Mouse (Mus musculus) heart, embryonic 13.5 days (tissue): ENCODE results near the gene Bco2. TPM values are rescaled to one million over a fixed set of nuclear protein-coding genes. Genes with fewer than 3 reads are reported as not detected.

ENCODE experiments used
- ATAC-seq: fragments of 200-750 bp; cut with Nextera tagmentation; 2 replicates; pipeline ENCODE4 v1.8.0; 2017; ENCODE audit warnings: moderate TSS enrichment; ENCODE audit not compliant: insufficient number of reproducible peaks, low FRiP score, low TSS enrichment; ENCODE audit errors: extremely low read depth
- H3K27ac ChIP-seq: fragments of 300-500 bp; sonication (generic); replicated peaks from 2 replicates; pipeline ENCODE4 v1.5.1; 2015; ENCODE audit warnings: moderate library complexity, mild to moderate bottlenecking, inconsistent platforms
- H3K27me3 ChIP-seq: fragments of 300-500 bp; sonication (generic); replicated peaks from 2 replicates; pipeline ENCODE4 v1.6.1; 2015; ENCODE audit warnings: mild to moderate bottlenecking, inconsistent platforms
- H3K36me3 ChIP-seq: fragments of 300-500 bp; sonication (generic); 2 replicates; pipeline ENCODE4 v1.6.1; 2015; ENCODE audit warnings: mild to moderate bottlenecking, inconsistent platforms
- H3K4me1 ChIP-seq: fragments of 300-500 bp; sonication (generic); 2 replicates; pipeline ENCODE4 v1.6.1; 2015; ENCODE audit warnings: inconsistent platforms
- H3K4me2 ChIP-seq: fragments of 300-500 bp; sonication (generic); 2 replicates; pipeline ENCODE4 v1.6.1; 2015; ENCODE audit warnings: inconsistent platforms, mild to moderate bottlenecking, moderate library complexity
- H3K4me3 ChIP-seq: fragments of 300-500 bp; sonication (generic); 2 replicates; pipeline ENCODE4 v1.5.1; 2015; ENCODE audit warnings: moderate library complexity, mild to moderate bottlenecking, inconsistent platforms
- H3K9ac ChIP-seq: fragments of 300-500 bp; sonication (generic); 2 replicates; pipeline ENCODE4 v1.6.1; 2015; ENCODE audit warnings: inconsistent platforms, mild to moderate bottlenecking, moderate library complexity
- H3K9me3 ChIP-seq: fragments of 300-500 bp; sonication (generic); 2 replicates; pipeline ENCODE4 v1.6.1; 2016; ENCODE audit warnings: inconsistent platforms
- WGBS: fragments of 180-500 bp; shearing (Covaris S2); methylation state at CpG from one replicate; pipeline ENCODE4 v1.1.7; 2015; ENCODE audit warnings: mixed read lengths; 5-methylcytosine and 5-hydroxymethylcytosine counted together
- polyA plus RNA-seq: library from polyadenylated mRNA; unstranded; fragments of >200 nt; fragmentation: Nextera tagmentation; extraction: Ambion mirVana; gene quantifications from 2 replicates; pipeline ENCODE4 v1.2.1, GENCODE M21; 2015

Bco2 gene
- polyA plus RNA-seq, 1 experiment from 2014 or later = not detected

GRCm38 (mm10) chr9:50554241-50555093 is 514 bp downstream of the Bco2 start, which contains the start of gene Il18:
Gene Il18, plus strand, starts transcription at chr9:50554827.
- 21% methylated on average over 12 of the region's 12 CpGs for WGBS
- no peaks in the 10 kb centered on the region for H3K4me1 ChIP-seq
- no peaks in the 10 kb centered on the region for H3K36me3 ChIP-seq
- peak within 1 kb of the TSS; percentile 19 for H3K4me3 ChIP-seq
- no peaks in the 10 kb centered on the region for H3K9me3 ChIP-seq
- peak within 1 kb of the TSS; percentile 46 for H3K4me2 ChIP-seq
- H3K9ac ChIP-seq = peak within 1 kb of the TSS; percentile 54; the same call in 1 of the 2 replicates
- no peaks in the 10 kb centered on the region for H3K27me3 ChIP-seq
- ATAC-seq = no peak
- no peak within 1 kb of the TSS for H3K27ac ChIP-seq

- no peak overlapping the region for H3K9ac ChIP-seq
- no peak for ATAC-seq
- WGBS = 60% methylated on average over 2 of the region's 2 CpGs
These were observed 1.4 kb downstream of the Bco2 start for GRCm38 (mm10) chr9:50553547-50553946.

GRCm38 (mm10) chr9:50552206-50552605 is 2.8 kb downstream of the Bco2 start:
- Histone ChIP-seq H3K27me3 (no peaks in the 10 kb centered on the region), H3K27ac (no peak overlapping the region), H3K4me3 (no peak overlapping the region), H3K9ac (no peak overlapping the region), H3K4me1 (no peaks in the 10 kb centered on the region), H3K4me2 (no peak overlapping the region), H3K9me3 (no peaks in the 10 kb centered on the region), H3K36me3 (no peaks in the 10 kb centered on the region)
- 65% methylated on average over 5 of the region's 5 CpGs for WGBS
- no peak for ATAC-seq

More at GRCm38 (mm10) chr9:50553547-50553946, 1.4 kb downstream of the Bco2 start:
- no peaks in the 10 kb centered on the region for H3K9me3 ChIP-seq
- H3K36me3 ChIP-seq = no peaks in the 10 kb centered on the region
- H3K4me1 ChIP-seq = no peaks in the 10 kb centered on the region
- no peak overlapping the region for H3K27ac ChIP-seq
- no peak overlapping the region for H3K4me2 ChIP-seq
- no peaks in the 10 kb centered on the region for H3K27me3 ChIP-seq
- no peak overlapping the region for H3K4me3 ChIP-seq

GRCm38 (mm10) chr9:50548936-50549335 is 6.0 kb downstream of the Bco2 start:
- Histone ChIP-seq H3K27ac (no peak overlapping the region), H3K27me3 (no peaks in the 10 kb centered on the region), H3K36me3 (no peaks in the 10 kb centered on the region), H3K9ac (no peak overlapping the region), H3K4me2 (no peak overlapping the region), H3K4me3 (no peak overlapping the region), H3K9me3 (no peaks in the 10 kb centered on the region), H3K4me1 (no peaks in the 10 kb centered on the region)
- no peak for ATAC-seq
- WGBS = 75% methylated on average over 4 of the region's 4 CpGs

- no peaks in the 10 kb centered on the region for H3K36me3 ChIP-seq
- H3K4me2 ChIP-seq = no peak overlapping the region
- WGBS = 23% methylated on average over 5 of the region's 5 CpGs
- H3K27me3 ChIP-seq = no peaks in the 10 kb centered on the region
- no peak overlapping the region for H3K27ac ChIP-seq
- H3K9me3 ChIP-seq = no peaks in the 10 kb centered on the region
- H3K9ac ChIP-seq = no peak overlapping the region
- H3K4me3 ChIP-seq = no peak overlapping the region
- no peaks in the 10 kb centered on the region for H3K4me1 ChIP-seq
- ATAC-seq = no peak
These were observed 7.0 kb downstream of the Bco2 start for GRCm38 (mm10) chr9:50547859-50548478.

GRCm38 (mm10) chr9:50542401-50542800 is 12.6 kb downstream of the Bco2 start:
- 64% methylated on average over 9 of the region's 9 CpGs for WGBS

GRCm38 (mm10) chr9:50540170-50540569 is 14.8 kb downstream of the Bco2 start:
- Histone ChIP-seq H3K4me1 (no peaks in the 10 kb centered on the region), H3K36me3 (no peaks in the 10 kb centered on the region), H3K4me3 (no peak overlapping the region), H3K27me3 (0 out of 2 replicates have a peak, but pooled peaks cover 4% of the 10 kb centered on the region), H3K9me3 (no peaks in the 10 kb centered on the region), H3K27ac (no peak overlapping the region), H3K4me2 (no peak overlapping the region), H3K9ac (no peak overlapping the region)
- no peak for ATAC-seq
- WGBS = 56% methylated on average over 7 of the region's 7 CpGs

More at GRCm38 (mm10) chr9:50542401-50542800, 12.6 kb downstream of the Bco2 start:
- Histone ChIP-seq H3K9ac (no peak overlapping the region), H3K27ac (no peak overlapping the region), H3K4me2 (no peak overlapping the region), H3K4me3 (no peak overlapping the region), H3K36me3 (no peaks in the 10 kb centered on the region), H3K27me3 (0 out of 2 replicates have a peak, but pooled peaks cover 4% of the 10 kb centered on the region), H3K9me3 (no peaks in the 10 kb centered on the region), H3K4me1 (no peaks in the 10 kb centered on the region)
- no peak for ATAC-seq

GRCm38 (mm10) chr9:50537295-50537694 is 17.7 kb downstream of the Bco2 start:
- Histone ChIP-seq H3K4me1 (no peaks in the 10 kb centered on the region), H3K4me2 (no peak overlapping the region), H3K9me3 (no peaks in the 10 kb centered on the region; the same call in 1 of the 2 replicates), H3K27ac (no peak overlapping the region), H3K9ac (no peak overlapping the region), H3K4me3 (no peak overlapping the region), H3K36me3 (no peaks in the 10 kb centered on the region), H3K27me3 (no peaks in the 10 kb centered on the region)
- 62% methylated on average over 4 of the region's 4 CpGs for WGBS
- no peak for ATAC-seq

- no peak overlapping the region for H3K9ac ChIP-seq
- H3K36me3 ChIP-seq = no peaks in the 10 kb centered on the region
- H3K4me3 ChIP-seq = no peak overlapping the region
- WGBS = 62% methylated on average over 7 of the region's 7 CpGs
- no peaks in the 10 kb centered on the region for H3K27me3 ChIP-seq
- ATAC-seq = no peak
- H3K27ac ChIP-seq = no peak overlapping the region
- H3K4me2 ChIP-seq = no peak overlapping the region
- no peaks in the 10 kb centered on the region; the same call in 1 of the 2 replicates for H3K9me3 ChIP-seq
- H3K4me1 ChIP-seq = no peaks in the 10 kb centered on the region
These were observed 18.3 kb downstream of the Bco2 start for GRCm38 (mm10) chr9:50536603-50537135.

- Histone ChIP-seq H3K4me3 (no peak overlapping the region), H3K27me3 (no peaks in the 10 kb centered on the region), H3K27ac (no peak overlapping the region), H3K36me3 (no peaks in the 10 kb centered on the region), H3K9ac (no peak overlapping the region), H3K9me3 (no peaks in the 10 kb centered on the region; the same call in 1 of the 2 replicates), H3K4me2 (no peak overlapping the region), H3K4me1 (no peaks in the 10 kb centered on the region)
- 74% methylated on average over 5 of the region's 5 CpGs for WGBS
- no peak for ATAC-seq
These were observed 19.1 kb downstream of the Bco2 start for GRCm38 (mm10) chr9:50535930-50536329.

- no peaks in the 10 kb centered on the region for H3K27me3 ChIP-seq
- no peak for ATAC-seq
- H3K4me3 ChIP-seq = no peak overlapping the region
- H3K9ac ChIP-seq = no peak overlapping the region
- no peaks in the 10 kb centered on the region for H3K36me3 ChIP-seq
- H3K9me3 ChIP-seq = no peaks in the 10 kb centered on the region; the same call in 1 of the 2 replicates
- no peak overlapping the region for H3K4me2 ChIP-seq
- WGBS = 70% methylated on average over 3 of the region's 3 CpGs
- no peaks in the 10 kb centered on the region for H3K4me1 ChIP-seq
- no peak overlapping the region for H3K27ac ChIP-seq
These were observed 21.2 kb downstream of the Bco2 start for GRCm38 (mm10) chr9:50533791-50534190.
